Mouse (Mus musculus): Measurements from ENCODE around the gene Napepld. TPM values are rescaled to one million over a fixed set of nuclear protein-coding genes. Genes with fewer than 3 reads are reported as not detected.

The Napepld gene
- polyA plus RNA-seq (2014; fragmentation: Nextera tagmentation; extraction: Ambion mirVana) = 7.0 and 7.8 TPM in 2 replicates

- Histone ChIP-seq H3K4me1 (replicated peaks; ENCODE audit: control insufficient read depth, insufficient read depth, low read length) (no peaks in the 10 kb centered on the region), H3K9me3 (ENCODE audit: control insufficient read depth, low read length) (no peaks in the 10 kb centered on the region), H3K36me3 (ENCODE audit: control insufficient read depth, insufficient read depth, low read length) (no peaks in the 10 kb centered on the region), H3K27me3 (ENCODE audit: control insufficient read depth, insufficient read depth, low read length) (no peaks in the 10 kb centered on the region), H3K9ac (ENCODE audit: low read depth, low read length) (peak within 1 kb of the TSS; percentile 86), H3K27ac (ENCODE audit: low read depth, low read length) (peak within 1 kb of the TSS; percentile 94), H3K4me3 (ENCODE audit: low read depth, low read length) (peak within 1 kb of the TSS; percentile 48), H3K4me2 (replicated peaks; ENCODE audit: low read depth, low read length) (peak within 1 kb of the TSS; percentile 52)
- under 1% methylated on average over 50 of the region's 59 CpGs for WGBS
- peak; percentile 99 for ATAC-seq (ENCODE audit: low FRiP score)
- DNase-seq (ENCODE audit: low spot score) = peak; percentile 98
Measured at GRCm38 (mm10) chr5:21701351-21702008, at the start of gene Napepld. TSS of gene Napepld (minus strand) at chr5:21701396.

GRCm38 (mm10) chr5:21745966-21746365 is 44.8 kb upstream of the Napepld start:
- Histone ChIP-seq H3K4me1 (replicated peaks; ENCODE audit: control insufficient read depth, insufficient read depth, low read length) (no peaks in the 10 kb centered on the region), H3K27ac (ENCODE audit: low read depth, low read length) (no peak overlapping the region), H3K4me3 (ENCODE audit: low read depth, low read length) (no peak overlapping the region), H3K27me3 (ENCODE audit: control insufficient read depth, insufficient read depth, low read length) (no peaks in the 10 kb centered on the region), H3K4me2 (replicated peaks; ENCODE audit: low read depth, low read length) (no peak overlapping the region), H3K36me3 (ENCODE audit: control insufficient read depth, insufficient read depth, low read length) (peaks cover 20% of the 10 kb centered on the region), H3K9me3 (ENCODE audit: control insufficient read depth, low read length) (no peaks in the 10 kb centered on the region), H3K9ac (ENCODE audit: low read depth, low read length) (no peak overlapping the region)
- ATAC-seq (ENCODE audit: low FRiP score) = no peak
- WGBS = 99% methylated on average over 6 of the region's 8 CpGs
- DNase-seq (ENCODE audit: low spot score) = no peak

GRCm38 (mm10) chr5:21744651-21745050 is 43.5 kb upstream of the Napepld start:
- Histone ChIP-seq H3K4me3 (ENCODE audit: low read depth, low read length) (no peak overlapping the region), H3K4me2 (replicated peaks; ENCODE audit: low read depth, low read length) (no peak overlapping the region), H3K4me1 (replicated peaks; ENCODE audit: control insufficient read depth, insufficient read depth, low read length) (no peaks in the 10 kb centered on the region), H3K27me3 (ENCODE audit: control insufficient read depth, insufficient read depth, low read length) (no peaks in the 10 kb centered on the region), H3K36me3 (ENCODE audit: control insufficient read depth, insufficient read depth, low read length) (peaks cover 25% of the 10 kb centered on the region), H3K9me3 (ENCODE audit: control insufficient read depth, low read length) (no peaks in the 10 kb centered on the region), H3K27ac (ENCODE audit: low read depth, low read length) (no peak overlapping the region), H3K9ac (ENCODE audit: low read depth, low read length) (no peak overlapping the region)
- no peak for DNase-seq (ENCODE audit: low spot score)
- no peak for ATAC-seq (ENCODE audit: low FRiP score)

- WGBS = 94% methylated on average over 10 of the region's 10 CpGs
- Histone ChIP-seq H3K36me3 (ENCODE audit: control insufficient read depth, insufficient read depth, low read length) (peaks cover 23% of the 10 kb centered on the region), H3K9ac (ENCODE audit: low read depth, low read length) (no peak overlapping the region), H3K9me3 (ENCODE audit: control insufficient read depth, low read length) (no peaks in the 10 kb centered on the region), H3K27me3 (ENCODE audit: control insufficient read depth, insufficient read depth, low read length) (no peaks in the 10 kb centered on the region), H3K27ac (ENCODE audit: low read depth, low read length) (no peak overlapping the region), H3K4me1 (replicated peaks; ENCODE audit: control insufficient read depth, insufficient read depth, low read length) (no peaks in the 10 kb centered on the region), H3K4me3 (ENCODE audit: low read depth, low read length) (no peak overlapping the region), H3K4me2 (replicated peaks; ENCODE audit: low read depth, low read length) (no peak overlapping the region)
- no peak for DNase-seq (ENCODE audit: low spot score)
- ATAC-seq (ENCODE audit: low FRiP score) = no peak
Measured at GRCm38 (mm10) chr5:21743606-21744005, 42.4 kb upstream of the Napepld start.

GRCm38 (mm10) chr5:21739881-21740280 is 38.7 kb upstream of the Napepld start:
- no peaks in the 10 kb centered on the region; the same call in 1 of the 2 replicates for H3K4me1 ChIP-seq (replicated peaks; ENCODE audit: control insufficient read depth, insufficient read depth, low read length)
- H3K36me3 ChIP-seq (ENCODE audit: control insufficient read depth, insufficient read depth, low read length) = peaks cover 14% of the 10 kb centered on the region
- 94% methylated on average over 13 of the region's 13 CpGs for WGBS
- H3K27ac ChIP-seq (ENCODE audit: low read depth, low read length) = no peak overlapping the region
- no peak for DNase-seq (ENCODE audit: low spot score)
- no peak overlapping the region for H3K4me3 ChIP-seq (ENCODE audit: low read depth, low read length)
- no peak overlapping the region for H3K9ac ChIP-seq (ENCODE audit: low read depth, low read length)
- H3K9me3 ChIP-seq (ENCODE audit: control insufficient read depth, low read length) = no peaks in the 10 kb centered on the region
- H3K4me2 ChIP-seq (replicated peaks; ENCODE audit: low read depth, low read length) = no peak overlapping the region
- no peaks in the 10 kb centered on the region for H3K27me3 ChIP-seq (ENCODE audit: control insufficient read depth, insufficient read depth, low read length)
- ATAC-seq (ENCODE audit: low FRiP score) = no peak

- Histone ChIP-seq H3K9me3 (ENCODE audit: control insufficient read depth, low read length) (no peaks in the 10 kb centered on the region), H3K27me3 (ENCODE audit: control insufficient read depth, insufficient read depth, low read length) (no peaks in the 10 kb centered on the region), H3K4me1 (replicated peaks; ENCODE audit: control insufficient read depth, insufficient read depth, low read length) (no peaks in the 10 kb centered on the region; the same call in 1 of the 2 replicates), H3K4me2 (replicated peaks; ENCODE audit: low read depth, low read length) (no peak overlapping the region), H3K4me3 (ENCODE audit: low read depth, low read length) (no peak overlapping the region), H3K27ac (ENCODE audit: low read depth, low read length) (no peak overlapping the region), H3K36me3 (ENCODE audit: control insufficient read depth, insufficient read depth, low read length) (peaks cover 12% of the 10 kb centered on the region; the same call in 1 of the 2 replicates), H3K9ac (ENCODE audit: low read depth, low read length) (no peak overlapping the region)
- 93% methylated on average over 11 of the region's 11 CpGs for WGBS
- ATAC-seq (ENCODE audit: low FRiP score) = no peak
- no peak for DNase-seq (ENCODE audit: low spot score)
Measured at GRCm38 (mm10) chr5:21739120-21739519, 37.9 kb upstream of the Napepld start.

GRCm38 (mm10) chr5:21737620-21738019 is 36.4 kb upstream of the Napepld start:
- H3K9me3 ChIP-seq (ENCODE audit: control insufficient read depth, low read length) = no peaks in the 10 kb centered on the region
- ATAC-seq (ENCODE audit: low FRiP score) (no peak), DNase-seq (ENCODE audit: low spot score) (no peak)
- H3K27me3 ChIP-seq (ENCODE audit: control insufficient read depth, insufficient read depth, low read length) = no peaks in the 10 kb centered on the region
- H3K27ac ChIP-seq (ENCODE audit: low read depth, low read length) = no peak overlapping the region
- H3K4me2 ChIP-seq (replicated peaks; ENCODE audit: low read depth, low read length) = peak overlapping the region; percentile 69
- peaks cover 8% of the 10 kb centered on the region; the same call in 1 of the 2 replicates for H3K36me3 ChIP-seq (ENCODE audit: control insufficient read depth, insufficient read depth, low read length)
- no peaks in the 10 kb centered on the region; the same call in 1 of the 2 replicates for H3K4me1 ChIP-seq (replicated peaks; ENCODE audit: control insufficient read depth, insufficient read depth, low read length)
- H3K4me3 ChIP-seq (ENCODE audit: low read depth, low read length) = peak overlapping the region; percentile 91
- peak overlapping the region; percentile 76 for H3K9ac ChIP-seq (ENCODE audit: low read depth, low read length)
- WGBS = 25% methylated on average over 10 of the region's 10 CpGs

GRCm38 (mm10) chr5:21736956-21737585 is 35.9 kb upstream of the Napepld start, which contains the start of gene Pmpcb:
TSS of gene Pmpcb (plus strand) at chr5:21737141.
- H3K4me1 ChIP-seq (replicated peaks; ENCODE audit: control insufficient read depth, insufficient read depth, low read length) = no peaks in the 10 kb centered on the region; the same call in 1 of the 2 replicates
- H3K27me3 ChIP-seq (ENCODE audit: control insufficient read depth, insufficient read depth, low read length) = no peaks in the 10 kb centered on the region
- H3K27ac ChIP-seq (ENCODE audit: low read depth, low read length) = peak within 1 kb of the TSS; percentile 63; the same call in 1 of the 2 replicates
- ATAC-seq (ENCODE audit: low FRiP score) (peak; percentile 55), DNase-seq (ENCODE audit: low spot score) (peak; percentile 94)
- peak within 1 kb of the TSS; percentile 91 for H3K4me3 ChIP-seq (ENCODE audit: low read depth, low read length)
- no peaks in the 10 kb centered on the region for H3K9me3 ChIP-seq (ENCODE audit: control insufficient read depth, low read length)
- peak within 1 kb of the TSS; percentile 76 for H3K9ac ChIP-seq (ENCODE audit: low read depth, low read length)
- peaks cover 8% of the 10 kb centered on the region; the same call in 1 of the 2 replicates for H3K36me3 ChIP-seq (ENCODE audit: control insufficient read depth, insufficient read depth, low read length)
- H3K4me2 ChIP-seq (replicated peaks; ENCODE audit: low read depth, low read length) = peak within 1 kb of the TSS; percentile 69
- WGBS = under 1% methylated on average over 41 of the region's 42 CpGs

Measured in hindbrain, embryonic 11.5 days (tissue).